Mouse (Mus musculus): ENCODE measurements around the gene Bcl11a. TPM values are rescaled to one million over a fixed set of nuclear protein-coding genes. Genes with fewer than 3 reads are reported as not detected.

Gene Bcl11a
- polyA plus RNA-seq, 1 experiment, result 0.23 TPM

DNA sequence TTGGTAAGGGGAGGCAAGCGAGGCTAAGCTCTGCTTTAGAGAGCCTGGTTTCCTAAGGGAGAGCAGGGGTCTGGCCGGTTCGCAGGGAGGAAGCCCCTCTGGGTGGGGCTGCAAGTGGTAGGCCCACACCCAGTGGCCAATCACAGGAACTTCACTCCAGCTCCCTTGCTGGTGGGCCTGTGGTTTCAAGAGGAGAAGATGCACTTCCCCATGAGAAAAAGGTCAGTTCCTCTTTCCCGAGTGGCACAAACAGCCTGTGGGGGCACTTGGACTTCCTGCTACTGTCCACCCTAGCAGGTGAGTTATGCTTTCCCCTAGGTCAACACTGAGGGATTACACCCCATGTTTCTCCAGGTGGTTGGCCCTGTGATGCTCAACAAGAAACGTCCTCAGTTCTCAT is 107.1 kb downstream of the Bcl11a start:
- H3K4me3 ChIP-seq (ENCODE audit: insufficient read depth, low read length), result no peak overlapping the region
- TF ChIP-seq POLR2A (IDR thresholded peaks at IDR 0.05; ENCODE audit: borderline replicate concordance, low read depth, low read length) (no peak), CTCF (IDR thresholded peaks at IDR 0.05; ENCODE audit: low read depth, low read length) (no peak)
- H3K27ac ChIP-seq (ENCODE audit: insufficient read depth, low read depth, low read length), result no peak overlapping the region
- peaks cover 7% of the 10 kb centered on the region for H3K4me1 ChIP-seq (ENCODE audit: control insufficient read depth, insufficient read depth, low read length)

GRCm38 (mm10) chr11:24190411-24190810 is 112.6 kb downstream of the Bcl11a start:
- no peak for TF ChIP-seq POLR2A (IDR thresholded peaks at IDR 0.05; ENCODE audit: borderline replicate concordance, low read depth, low read length)
- no peak for TF ChIP-seq CTCF (IDR thresholded peaks at IDR 0.05; ENCODE audit: low read depth, low read length)
- no peak overlapping the region for H3K4me3 ChIP-seq (ENCODE audit: insufficient read depth, low read length)
- H3K4me1 ChIP-seq (ENCODE audit: control insufficient read depth, insufficient read depth, low read length), result no peaks in the 10 kb centered on the region
- H3K27ac ChIP-seq (ENCODE audit: insufficient read depth, low read depth, low read length), result no peak overlapping the region

GRCm38 (mm10) chr11:24196460-24197190 is 118.8 kb downstream of the Bcl11a start:
- Histone ChIP-seq H3K27ac (ENCODE audit: insufficient read depth, low read depth, low read length) (no peak overlapping the region), H3K4me3 (ENCODE audit: insufficient read depth, low read length) (no peak overlapping the region), H3K4me1 (ENCODE audit: control insufficient read depth, insufficient read depth, low read length) (no peaks in the 10 kb centered on the region)
- TF ChIP-seq POLR2A (IDR thresholded peaks at IDR 0.05; ENCODE audit: borderline replicate concordance, low read depth, low read length), result no peak

GRCm38 (mm10) chr11:24197424-24197823 is 119.6 kb downstream of the Bcl11a start:
- Histone ChIP-seq H3K4me3 (ENCODE audit: insufficient read depth, low read length) (no peak overlapping the region), H3K27ac (ENCODE audit: insufficient read depth, low read depth, low read length) (no peak overlapping the region), H3K4me1 (ENCODE audit: control insufficient read depth, insufficient read depth, low read length) (no peaks in the 10 kb centered on the region)
- TF ChIP-seq POLR2A (IDR thresholded peaks at IDR 0.05; ENCODE audit: borderline replicate concordance, low read depth, low read length) (no peak), CTCF (IDR thresholded peaks at IDR 0.05; ENCODE audit: low read depth, low read length) (no peak)

DNA sequence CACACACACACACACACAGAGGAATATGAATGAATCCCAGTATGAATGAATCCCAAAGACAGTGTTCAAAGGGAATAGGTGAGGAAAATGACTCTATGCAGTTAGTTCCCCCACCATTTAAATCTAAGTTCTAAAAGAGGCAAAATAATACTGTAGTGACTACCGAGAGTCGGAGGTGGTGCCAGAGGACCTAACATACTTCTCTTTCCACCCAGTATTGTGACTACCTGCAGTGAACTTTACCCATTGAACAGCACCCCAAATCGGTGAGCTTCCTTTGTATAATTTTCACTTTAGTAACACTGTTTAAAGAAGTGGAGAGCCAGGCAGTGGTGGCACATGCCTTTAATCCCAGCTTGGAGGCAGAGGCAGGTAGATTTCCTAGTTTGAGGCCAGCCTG is 121.7 kb downstream of the Bcl11a start:
- H3K4me1 ChIP-seq (ENCODE audit: control insufficient read depth, insufficient read depth, low read length), result no peaks in the 10 kb centered on the region
- no peak overlapping the region for H3K27ac ChIP-seq (ENCODE audit: insufficient read depth, low read depth, low read length)
- no peak overlapping the region for H3K4me3 ChIP-seq (ENCODE audit: insufficient read depth, low read length)
- TF ChIP-seq CTCF (IDR thresholded peaks at IDR 0.05; ENCODE audit: low read depth, low read length), result no peak
- TF ChIP-seq POLR2A (IDR thresholded peaks at IDR 0.05; ENCODE audit: borderline replicate concordance, low read depth, low read length), result no peak

DNA sequence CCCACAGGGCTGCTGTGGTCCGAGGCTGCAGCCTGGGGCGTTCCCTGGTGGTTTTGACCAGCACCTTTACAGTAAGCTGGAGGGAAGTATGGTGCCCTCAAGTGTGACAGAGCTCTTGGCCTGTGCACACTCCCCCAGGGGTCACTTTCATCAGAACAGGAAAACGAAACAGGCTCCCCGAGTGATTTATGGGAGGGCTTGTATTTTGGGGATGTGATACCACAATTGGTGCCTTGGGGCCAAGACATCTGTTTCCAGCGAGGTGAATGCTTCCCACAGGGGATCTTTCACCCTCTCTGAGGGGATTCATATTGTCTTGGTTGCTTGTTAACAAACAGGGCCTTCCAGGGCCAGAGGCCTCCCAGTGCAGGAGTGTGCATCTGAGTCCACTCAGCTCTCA is 122.5 kb downstream of the Bcl11a start:
- H3K4me3 ChIP-seq (ENCODE audit: insufficient read depth, low read length), result no peak overlapping the region
- TF ChIP-seq CTCF (IDR thresholded peaks at IDR 0.05; ENCODE audit: low read depth, low read length) (no peak), POLR2A (IDR thresholded peaks at IDR 0.05; ENCODE audit: borderline replicate concordance, low read depth, low read length) (no peak)
- H3K27ac ChIP-seq (ENCODE audit: insufficient read depth, low read depth, low read length), result no peak overlapping the region
- H3K4me1 ChIP-seq (ENCODE audit: control insufficient read depth, insufficient read depth, low read length), result no peaks in the 10 kb centered on the region

GRCm38 (mm10) chr11:24201223-24201622 is 123.4 kb downstream of the Bcl11a start:
- no peak overlapping the region for H3K4me3 ChIP-seq (ENCODE audit: insufficient read depth, low read length)
- no peak overlapping the region for H3K27ac ChIP-seq (ENCODE audit: insufficient read depth, low read depth, low read length)
- no peak for TF ChIP-seq POLR2A (IDR thresholded peaks at IDR 0.05; ENCODE audit: borderline replicate concordance, low read depth, low read length)
- TF ChIP-seq CTCF (IDR thresholded peaks at IDR 0.05; ENCODE audit: low read depth, low read length), result no peak
- H3K4me1 ChIP-seq (ENCODE audit: control insufficient read depth, insufficient read depth, low read length), result no peaks in the 10 kb centered on the region

GRCm38 (mm10) chr11:24202641-24203361 is 124.9 kb downstream of the Bcl11a start:
- Histone ChIP-seq H3K27ac (ENCODE audit: insufficient read depth, low read depth, low read length) (no peak overlapping the region), H3K4me3 (ENCODE audit: insufficient read depth, low read length) (no peak overlapping the region), H3K4me1 (ENCODE audit: control insufficient read depth, insufficient read depth, low read length) (no peaks in the 10 kb centered on the region)
- TF ChIP-seq CTCF (IDR thresholded peaks at IDR 0.05; ENCODE audit: low read depth, low read length), result no peak
- no peak for TF ChIP-seq POLR2A (IDR thresholded peaks at IDR 0.05; ENCODE audit: borderline replicate concordance, low read depth, low read length)

DNA sequence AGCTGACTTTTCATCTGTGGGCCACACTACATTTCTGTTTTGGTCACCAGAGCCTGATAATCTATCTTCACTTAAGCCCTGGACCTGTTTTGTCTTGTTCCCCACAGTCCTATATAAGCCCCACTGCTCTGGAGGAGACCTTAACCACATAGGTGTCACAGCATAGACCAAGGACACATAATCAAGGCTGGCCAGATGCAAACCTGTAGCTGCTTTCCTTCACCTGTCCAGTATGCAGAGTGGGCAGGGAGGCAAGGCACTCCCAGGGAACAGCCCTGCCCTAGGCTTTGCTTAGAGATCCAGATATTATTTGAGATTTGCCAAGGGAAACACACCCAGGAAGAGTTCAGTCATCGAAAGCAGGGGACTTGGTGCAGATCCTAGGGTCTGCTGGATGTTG is 125.6 kb downstream of the Bcl11a start:
- H3K4me1 ChIP-seq (ENCODE audit: control insufficient read depth, insufficient read depth, low read length), result no peaks in the 10 kb centered on the region
- no peak overlapping the region for H3K27ac ChIP-seq (ENCODE audit: insufficient read depth, low read depth, low read length)
- no peak for TF ChIP-seq POLR2A (IDR thresholded peaks at IDR 0.05; ENCODE audit: borderline replicate concordance, low read depth, low read length)
- TF ChIP-seq CTCF (IDR thresholded peaks at IDR 0.05; ENCODE audit: low read depth, low read length), result no peak
- no peak overlapping the region for H3K4me3 ChIP-seq (ENCODE audit: insufficient read depth, low read length)

GRCm38 (mm10) chr11:24208951-24209351 is 131.1 kb downstream of the Bcl11a start:
- no peaks in the 10 kb centered on the region for H3K4me1 ChIP-seq (ENCODE audit: control insufficient read depth, insufficient read depth, low read length)
- TF ChIP-seq POLR2A (IDR thresholded peaks at IDR 0.05; ENCODE audit: borderline replicate concordance, low read depth, low read length), result no peak
- no peak overlapping the region for H3K27ac ChIP-seq (ENCODE audit: insufficient read depth, low read depth, low read length)
- no peak overlapping the region for H3K4me3 ChIP-seq (ENCODE audit: insufficient read depth, low read length)

Data from bone marrow macrophage, adult 2 months (primary cell).